Mouse (Mus musculus) thymus, adult 2 months (tissue): ENCODE measurements at regions not wholly inside any gene's neighbourhood (a gene's known extent, or its start where the extent isn't known, plus 50 kb on each side); places are given as distances from the start of the nearest gene placed in this dataset.

Experiments
- CTCF ChIP-seq: fragments of 200-500 bp; IDR thresholded peaks from 2 replicates; pipeline ENCODE4 v1.5.1; 2012; ENCODE audit warnings: mild to moderate bottlenecking, control low read depth, low read length, moderate library complexity, borderline replicate concordance; ENCODE audit not compliant: control insufficient read depth, poor library complexity, insufficient read depth; ENCODE audit errors: extremely low read depth
- POLR2A ChIP-seq: fragments of 200-500 bp; IDR thresholded peaks from 2 replicates; pipeline ENCODE4 v1.6.1; 2012; ENCODE audit warnings: mild to moderate bottlenecking, low read length, control low read depth, moderate library complexity; ENCODE audit not compliant: control insufficient read depth, poor library complexity, insufficient read depth; ENCODE audit errors: extremely low read depth

GRCm38 (mm10) chr2:178723455-178723854, 293.1 kb downstream of the Cdh26 start:
- TF ChIP-seq CTCF, result no peak
- no peak for TF ChIP-seq POLR2A
